Mouse (Mus musculus) MEL (cell line): ENCODE measurements around the gene Slc25a4. TPM values are rescaled to one million over a fixed set of nuclear protein-coding genes. Genes with fewer than 3 reads are reported as not detected.

Source experiments
- DNase-seq: peaks from one replicate; pipeline ENCODE4 v3.0.0; 2011; ENCODE audit warnings: low read depth, low spot score
- H3K27ac ChIP-seq: 2 replicates; pipeline ENCODE4 v1.5.1; 2012; ENCODE audit warnings: low read depth, mild to moderate bottlenecking, control low read depth, low read length, moderate library complexity; ENCODE audit not compliant: control insufficient read depth
- H3K27me3 ChIP-seq, 2 experiments: fragments of 150-350 bp in 1 of 2; sonication (generic) in 1 of 2; 2 replicates each; pipeline ENCODE4 v1.6.1; 2012; ENCODE audit warnings: low read length in 2 of 2, mild to moderate bottlenecking in 2 of 2, improper control_type of control experiment in 1 of 2, moderate library complexity in 1 of 2; ENCODE audit not compliant: insufficient read depth in 2 of 2, control insufficient read depth in 1 of 2
- H3K36me3 ChIP-seq, 2 experiments: 2 replicates each; pipeline ENCODE4 v1.6.1; 2012 to 2014; ENCODE audit warnings: low read length in 2 of 2, improper control_type of control experiment in 1 of 2, inconsistent platforms in 1 of 2, mild to moderate bottlenecking in 1 of 2; ENCODE audit not compliant: insufficient read depth in 2 of 2, control insufficient read depth in 1 of 2
- H3K4me1 ChIP-seq, 2 experiments: fragments of 150-350 bp in 1 of 2; sonication (generic) in 1 of 2; 2 replicates each; pipeline ENCODE4 v1.6.1; 2012; ENCODE audit warnings: low read length in 2 of 2, improper control_type of control experiment in 1 of 2, mild to moderate bottlenecking in 1 of 2; ENCODE audit not compliant: insufficient read depth in 2 of 2, control insufficient read depth in 1 of 2
- H3K4me3 ChIP-seq, 2 experiments: fragments of 150-350 bp in 1 of 2; sonication (generic) in 1 of 2; 2 replicates each; pipeline ENCODE4 v1.5.1; 2012; ENCODE audit warnings: low read depth in 2 of 2, low read length in 2 of 2, mild to moderate bottlenecking in 2 of 2, moderate library complexity in 2 of 2, control low read depth in 1 of 2, improper control_type of control experiment in 1 of 2; ENCODE audit not compliant: control insufficient read depth in 1 of 2, insufficient read depth in 1 of 2
- H3K79me2 ChIP-seq: 2 replicates; pipeline ENCODE4 v1.6.1; 2012; ENCODE audit warnings: mild to moderate bottlenecking, low read length, moderate library complexity; ENCODE audit not compliant: control insufficient read depth, poor library complexity, insufficient read depth
- H3K9ac ChIP-seq: 2 replicates; pipeline ENCODE4 v1.6.1; 2012; ENCODE audit warnings: low read depth, mild to moderate bottlenecking, control low read depth, low read length, moderate library complexity; ENCODE audit not compliant: control insufficient read depth, poor library complexity, severe bottlenecking
- H3K9me3 ChIP-seq: fragments of 150-350 bp; sonication (generic); replicated peaks from 2 replicates; pipeline ENCODE4 v1.6.1; 2012; ENCODE audit warnings: mild to moderate bottlenecking, low read length, improper control_type of control experiment, moderate library complexity; ENCODE audit not compliant: insufficient read depth
- CTCF ChIP-seq, 3 experiments: IDR thresholded peaks in 2 of 3; conservative IDR thresholded peaks in 1 of 3; 2 replicates each; pipeline ENCODE4 v1.5.1; 2011 to 2012; ENCODE audit warnings: low read length in 3 of 3, low read depth in 2 of 3, mild to moderate bottlenecking in 2 of 3, improper control_type of control experiment in 1 of 3, inconsistent platforms in 1 of 3, mixed read lengths in 1 of 3, moderate library complexity in 1 of 3; ENCODE audit not compliant: control insufficient read depth in 1 of 3, insufficient read depth in 1 of 3, poor library complexity in 1 of 3, severe bottlenecking in 1 of 3
- E2F4 ChIP-seq: IDR thresholded peaks from 2 replicates; pipeline ENCODE4 v1.6.1; 2011; ENCODE audit warnings: low read depth, low read length, improper control_type of control experiment, borderline replicate concordance
- ETS1 ChIP-seq: IDR thresholded peaks from 2 replicates; pipeline ENCODE4 v1.6.1; 2012; ENCODE audit warnings: low read depth, mild to moderate bottlenecking, inconsistent platforms, low read length, improper control_type of control experiment, moderate library complexity
- GABPA ChIP-seq: IDR thresholded peaks from 2 replicates; pipeline ENCODE4 v1.6.1; 2012; ENCODE audit warnings: low read depth, mild to moderate bottlenecking, inconsistent platforms, low read length, improper control_type of control experiment, moderate library complexity
- GATA1 ChIP-seq: IDR thresholded peaks from 2 replicates; pipeline ENCODE4 v1.6.1; 2011; ENCODE audit warnings: low read depth, low read length, improper control_type of control experiment
- KAT2A ChIP-seq: conservative IDR thresholded peaks from 2 replicates; pipeline ENCODE4 v1.6.1; 2012; ENCODE audit warnings: low read depth, low read length, improper control_type of control experiment, inconsistent platforms
- MAFK ChIP-seq: IDR thresholded peaks from 2 replicates; pipeline ENCODE4 v1.6.1; 2011; ENCODE audit warnings: low read depth, mild to moderate bottlenecking, low read length, improper control_type of control experiment, borderline replicate concordance
- MAX ChIP-seq: IDR thresholded peaks from 2 replicates; pipeline ENCODE4 v1.6.1; 2011; ENCODE audit warnings: low read length, improper control_type of control experiment
- MAZ ChIP-seq: IDR thresholded peaks from 2 replicates; pipeline ENCODE4 v1.6.1; 2012; ENCODE audit warnings: low read depth, mild to moderate bottlenecking, inconsistent platforms, low read length, improper control_type of control experiment
- MXI1 ChIP-seq: IDR thresholded peaks from 2 replicates; pipeline ENCODE4 v1.6.1; 2011; ENCODE audit warnings: mild to moderate bottlenecking, low read depth, low read length, improper control_type of control experiment
- MYB ChIP-seq: IDR thresholded peaks from 2 replicates; pipeline ENCODE4 v1.6.1; 2011; ENCODE audit warnings: mild to moderate bottlenecking, low read depth, low read length, improper control_type of control experiment
- NELFE ChIP-seq: IDR thresholded peaks from 2 replicates; pipeline ENCODE4 v1.6.1; 2011; ENCODE audit warnings: low read depth, low read length, improper control_type of control experiment
- NRF1 ChIP-seq: IDR thresholded peaks from 2 replicates; pipeline ENCODE4 v1.6.1; 2014; ENCODE audit warnings: low read depth, mild to moderate bottlenecking, inconsistent platforms, low read length, improper control_type of control experiment, moderate library complexity; ENCODE audit not compliant: poor library complexity, insufficient read depth, severe bottlenecking
- POLR2A ChIP-seq, 2 experiments: IDR thresholded peaks; 2 replicates each; pipeline ENCODE4 v1.6.1; 2011 to 2012; ENCODE audit warnings: low read length in 2 of 2, mild to moderate bottlenecking in 2 of 2, control low read depth in 1 of 2, improper control_type of control experiment in 1 of 2, low read depth in 1 of 2, moderate library complexity in 1 of 2; ENCODE audit not compliant: control insufficient read depth in 1 of 2, insufficient read depth in 1 of 2, poor library complexity in 1 of 2
- POLR2AphosphoS2 ChIP-seq: IDR thresholded peaks from 2 replicates; pipeline ENCODE4 v1.6.1; 2011; ENCODE audit warnings: low read length, improper control_type of control experiment
- RAD21 ChIP-seq: IDR thresholded peaks from 2 replicates; pipeline ENCODE4 v1.6.1; 2011; ENCODE audit warnings: mild to moderate bottlenecking, low read depth, low read length, improper control_type of control experiment
- SIN3A ChIP-seq: IDR thresholded peaks from 2 replicates; pipeline ENCODE4 v1.6.1; 2012; ENCODE audit warnings: low read length, improper control_type of control experiment, inconsistent platforms
- TAL1 ChIP-seq: IDR thresholded peaks from 2 replicates; pipeline ENCODE4 v1.6.1; 2012; ENCODE audit warnings: mild to moderate bottlenecking, inconsistent platforms, low read length, moderate library complexity, mixed read lengths
- TBP ChIP-seq: IDR thresholded peaks from 2 replicates; pipeline ENCODE4 v1.8.0; 2011; ENCODE audit warnings: low read depth, low read length, improper control_type of control experiment
- TCF12 ChIP-seq: IDR thresholded peaks from 2 replicates; pipeline ENCODE4 v1.6.1; 2014; ENCODE audit warnings: low read depth, mild to moderate bottlenecking, inconsistent platforms, low read length, improper control_type of control experiment, moderate library complexity
- UBTF ChIP-seq: IDR thresholded peaks from 2 replicates; pipeline ENCODE4 v1.6.1; 2012; ENCODE audit warnings: low read depth, mild to moderate bottlenecking, inconsistent platforms, low read length, improper control_type of control experiment, moderate library complexity, borderline replicate concordance; ENCODE audit not compliant: insufficient read depth
- USF1 ChIP-seq: IDR thresholded peaks from 2 replicates; pipeline ENCODE4 v1.6.1; 2014; ENCODE audit warnings: low read depth, mild to moderate bottlenecking, inconsistent platforms, low read length, improper control_type of control experiment, moderate library complexity
- ZC3H11A ChIP-seq: IDR thresholded peaks from 2 replicates; pipeline ENCODE4 v1.6.1; 2012; ENCODE audit warnings: low read depth, mild to moderate bottlenecking, inconsistent platforms, low read length, improper control_type of control experiment
- ZNF384 ChIP-seq: IDR thresholded peaks from 2 replicates; pipeline ENCODE4 v1.6.1; 2012; ENCODE audit warnings: low read depth, mild to moderate bottlenecking, inconsistent platforms, low read length, improper control_type of control experiment
- polyA plus RNA-seq, 2 experiments: library from polyadenylated mRNA; stranded (reverse) in 1 of 2; unstranded in 1 of 2; fragments of >175 nt in 1 of 2; fragments of >200 nt in 1 of 2; gene quantifications; 2 replicates each; pipeline versions ENCODE4 v1.2.1 to v1.2.4; 2012; ENCODE audit warnings: low replicate concordance in 2 of 2, low read depth in 1 of 2; ENCODE audit not compliant: insufficient read length in 2 of 2, insufficient read depth in 1 of 2, missing spikeins in 1 of 2
- total RNA-seq: library from RNA; depleted of rRNA; stranded (reverse); fragments of 300-350 nt; gene quantifications from 2 replicates; pipeline ENCODE4 v1.2.3, GENCODE M21; 2012

The Slc25a4 gene
- total and polyA plus RNA-seq, 3 experiments: 188 to 471 (median 311) TPM

GRCm38 (mm10) chr8:46173651-46174050 lies 37.4 kb downstream of the Slc25a4 start:
- Histone ChIP-seq H3K27me3 (no peaks in the 10 kb centered on the region), H3K27ac (no peak overlapping the region), H3K36me3 (peaks cover 2 to 11% of the 10 kb centered on the region in 2 experiments; a peak in 3 of 4 replicates), H3K4me1 (peaks cover 2 to 15% of the 10 kb centered on the region in 2 experiments; a peak in 3 of 4 replicates), H3K79me2 (peaks cover 2% of the 10 kb centered on the region; the same call in 1 of the 2 replicates), H3K9me3 (no peaks in the 10 kb centered on the region), H3K4me3 (no peak overlapping the region), H3K9ac (no peak overlapping the region)
- 0 out of 2 replicates have a peak, but pooled peaks have one; percentile 7 for TF ChIP-seq TCF12
- TF ChIP-seq KAT2A: no peak
- DNase-seq: no peak

DNA sequence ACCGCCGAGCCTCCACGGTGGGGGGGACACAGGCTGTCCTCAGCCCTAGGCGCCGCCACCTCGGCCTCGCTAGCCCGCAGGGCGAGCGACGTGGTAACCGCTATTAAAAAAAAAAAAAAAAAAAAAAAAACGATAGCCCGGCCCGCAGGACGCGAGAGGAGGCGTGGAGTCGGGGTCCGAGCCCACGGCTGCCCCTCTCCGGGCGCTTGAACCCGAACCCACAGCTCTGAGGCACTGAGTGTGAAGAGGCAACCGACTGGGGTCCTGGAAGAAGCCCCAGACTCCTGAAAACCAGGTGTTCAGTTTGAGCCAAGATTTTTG lies 47.3 kb downstream of the Slc25a4 start:
- DNase-seq: no peak
- H3K4me3 ChIP-seq: peak overlapping the region; percentile 69 to 98
- peaks cover 13% of the 10 kb centered on the region for H3K79me2 ChIP-seq
- no peaks in the 10 kb centered on the region for H3K9me3 ChIP-seq
- no peaks in the 10 kb centered on the region for H3K27me3 ChIP-seq
- peaks cover 0 to 12% of the 10 kb centered on the region in 2 experiments; a peak in 2 of 4 replicates for H3K36me3 ChIP-seq
- H3K9ac ChIP-seq: peak overlapping the region; percentile 95
- H3K27ac ChIP-seq: peak overlapping the region; percentile 85
- H3K4me1 ChIP-seq: peaks cover 10 to 13% of the 10 kb centered on the region in 2 experiments; a peak in 3 of 4 replicates
- TF ChIP-seq GATA1 (no peak), MAZ (no peak), NELFE (no peak), ZNF384 (peak; percentile 78), NRF1 (no peak), POLR2AphosphoS2 (no peak), POLR2A (IDR thresholded peaks at IDR 0.05; ENCODE audit: control insufficient read depth in 1 of 2, insufficient read depth in 1 of 2, low read depth in 1 of 2, low read length in 2 of 2, poor library complexity in 1 of 2) (no peak), CTCF (IDR thresholded peaks at IDR 0.05 in 2 of 3, conservative IDR thresholded peaks at IDR 0.05 in 1 of 3; ENCODE audit: control insufficient read depth in 1 of 3, insufficient read depth in 1 of 3, low read depth in 2 of 3, low read length in 3 of 3, poor library complexity in 1 of 3, severe bottlenecking in 1 of 3) (no peak), RAD21 (no peak)

GRCm38 (mm10) chr8:46162953-46163869 lies 47.9 kb downstream of the Slc25a4 start:
- peak overlapping the region; percentile 95 for H3K9ac ChIP-seq
- peak overlapping the region; percentile 85 for H3K27ac ChIP-seq
- no peaks in the 10 kb centered on the region for H3K9me3 ChIP-seq
- H3K27me3 ChIP-seq: no peaks in the 10 kb centered on the region
- DNase-seq: peak; percentile 97
- peaks cover 0 to 12% of the 10 kb centered on the region in 2 experiments; a peak in 2 of 4 replicates for H3K36me3 ChIP-seq
- peaks cover 10 to 13% of the 10 kb centered on the region in 2 experiments; a peak in 3 of 4 replicates for H3K4me1 ChIP-seq
- peaks cover 13% of the 10 kb centered on the region for H3K79me2 ChIP-seq
- H3K4me3 ChIP-seq: peak overlapping the region; percentile 78 to 98
- TF ChIP-seq TBP (peak; percentile 53), MAFK (no peak), MYB (no peak), MXI1 (peak; percentile 84), CTCF (IDR thresholded peaks at IDR 0.05 in 2 of 3, conservative IDR thresholded peaks at IDR 0.05 in 1 of 3; ENCODE audit: control insufficient read depth in 1 of 3, insufficient read depth in 1 of 3, low read depth in 2 of 3, low read length in 3 of 3, poor library complexity in 1 of 3, severe bottlenecking in 1 of 3) (no peak), TAL1 (no peak), UBTF (0 out of 2 replicates have a peak, but pooled peaks have one; percentile 27), ZC3H11A (no peak), KAT2A (no peak; the same call in 1 of the 2 replicates), GABPA (no peak), E2F4 (no peak), USF1 (no peak; the same call in 1 of the 2 replicates), ETS1 (peak; percentile 68; the same call in 1 of the 2 replicates), SIN3A (peak; percentile 74), MAX (peak; percentile 81), GATA1 (no peak)
